Mouse (Mus musculus): Measurements from ENCODE around the gene Sstr2.
A peak's percentile ranks its signal among the peaks of the same experiment; 100 is the strongest.

Gene Sstr2

DNA sequence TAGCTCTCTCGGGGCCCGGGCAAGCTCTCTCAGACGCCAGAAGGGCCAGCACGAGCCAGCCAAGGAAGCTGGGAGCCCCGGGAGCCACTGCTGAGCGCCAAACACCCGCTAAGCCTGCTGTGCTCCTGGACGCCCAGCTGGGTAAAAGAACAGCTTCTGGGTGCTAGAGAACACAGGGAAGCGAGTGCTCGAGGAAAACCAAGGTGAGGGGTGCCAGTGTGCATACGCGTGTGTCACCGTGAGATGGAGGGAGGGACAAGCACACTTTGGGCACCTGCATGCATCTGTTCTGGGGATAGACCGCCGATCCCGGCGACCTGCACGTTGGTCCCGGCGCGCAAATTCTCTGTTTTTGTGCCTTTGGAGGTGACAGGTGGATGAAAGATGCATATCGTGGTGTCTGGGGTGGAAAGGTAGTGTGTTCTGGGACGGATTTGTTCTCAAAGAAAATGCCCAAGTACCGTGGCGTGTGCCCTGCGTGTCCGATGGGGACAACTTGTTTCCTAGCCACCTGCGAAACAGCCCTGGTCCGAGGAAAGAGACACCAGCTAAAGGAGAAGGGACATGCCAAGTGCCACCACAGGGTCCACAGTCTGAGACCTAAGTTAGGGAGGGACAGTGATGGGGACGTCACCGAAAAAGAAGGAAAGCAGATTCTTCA is 408 bp downstream of the Sstr2 start:
- DNase-seq (ENCODE audit: extremely low read depth, low read depth): no peak

DNA sequence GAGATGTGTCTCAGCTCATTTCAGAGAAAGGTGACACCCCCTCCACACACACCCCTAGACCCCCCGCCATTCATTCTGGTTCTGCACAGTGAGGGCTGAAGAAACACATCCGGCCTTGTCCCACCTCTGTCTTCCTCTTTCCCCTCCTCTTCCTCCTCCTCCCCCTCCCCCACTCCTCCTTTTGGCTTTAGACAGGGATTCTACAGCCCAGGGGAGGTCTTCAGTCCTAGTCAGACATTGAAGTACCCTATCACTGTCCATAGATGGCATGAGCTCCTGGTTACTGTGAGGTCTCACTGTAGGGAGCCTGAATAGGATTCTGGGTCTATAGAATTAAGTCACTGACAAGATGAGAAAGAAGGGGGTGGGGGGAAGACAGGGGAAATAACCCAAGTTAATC is 1.9 kb downstream of the Sstr2 start:
- DNase-seq (ENCODE audit: extremely low read depth, low read depth): no peak

DNA sequence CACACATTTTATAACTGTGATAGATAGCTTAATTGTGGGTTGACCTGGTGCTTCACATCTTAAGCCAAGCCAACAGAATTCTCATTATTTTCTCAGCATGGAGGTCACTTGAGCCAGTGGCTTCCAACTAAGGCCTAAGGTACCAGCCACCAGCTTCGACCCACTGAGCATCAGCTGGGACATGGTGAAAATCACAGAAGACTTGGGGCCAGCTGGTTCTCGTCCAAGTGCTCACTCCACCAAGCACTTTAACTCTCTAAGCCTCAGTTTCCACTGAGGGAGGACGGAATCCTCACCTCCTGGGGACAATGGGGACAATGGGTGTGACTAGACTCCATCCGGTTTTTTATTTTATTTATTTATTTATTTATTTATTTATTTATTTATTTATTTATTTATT is 2.9 kb downstream of the Sstr2 start:
- DNase-seq (ENCODE audit: extremely low read depth, low read depth): no peak

DNA sequence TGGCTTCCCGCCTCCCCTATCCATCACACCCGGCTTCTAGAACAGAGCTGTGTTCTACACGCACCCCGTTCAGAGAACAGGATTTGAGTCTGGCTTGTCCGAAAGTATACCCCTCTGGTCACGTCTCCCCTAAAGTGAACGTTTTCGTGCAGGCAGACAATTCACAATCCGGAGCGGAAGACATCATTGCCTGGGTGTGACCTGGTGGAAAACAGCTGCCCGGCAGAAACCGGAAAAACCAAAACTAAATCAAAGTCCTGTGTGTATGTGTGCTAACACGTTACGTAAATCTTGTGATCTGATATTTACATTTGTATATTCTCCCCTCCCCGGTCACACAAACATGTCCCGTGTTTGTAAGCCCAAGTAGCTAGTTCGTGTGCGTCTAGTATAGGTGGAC is 6.3 kb downstream of the Sstr2 start:
- no peak for DNase-seq (ENCODE audit: extremely low read depth, low read depth)

DNA sequence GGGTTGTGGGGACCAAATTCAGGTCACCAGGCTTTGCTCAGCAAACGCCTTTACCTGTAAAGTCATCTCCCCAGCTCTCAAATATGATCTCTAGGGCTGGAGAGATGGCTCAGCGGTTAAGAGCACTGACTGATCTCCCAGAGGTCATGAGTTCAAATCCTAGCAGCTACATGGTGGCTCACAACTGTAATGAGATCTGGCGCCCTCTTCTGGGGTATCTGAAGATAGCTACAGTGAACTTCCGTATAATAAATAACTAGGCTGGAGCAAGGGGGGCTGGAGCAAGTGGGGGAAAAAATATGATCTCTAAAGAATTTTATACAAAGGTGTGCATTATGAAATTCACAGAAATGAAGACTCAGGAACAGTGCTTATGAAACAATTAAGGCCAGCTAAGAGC is 8.6 kb downstream of the Sstr2 start:
- no peak for DNase-seq (ENCODE audit: extremely low read depth, low read depth)

DNA sequence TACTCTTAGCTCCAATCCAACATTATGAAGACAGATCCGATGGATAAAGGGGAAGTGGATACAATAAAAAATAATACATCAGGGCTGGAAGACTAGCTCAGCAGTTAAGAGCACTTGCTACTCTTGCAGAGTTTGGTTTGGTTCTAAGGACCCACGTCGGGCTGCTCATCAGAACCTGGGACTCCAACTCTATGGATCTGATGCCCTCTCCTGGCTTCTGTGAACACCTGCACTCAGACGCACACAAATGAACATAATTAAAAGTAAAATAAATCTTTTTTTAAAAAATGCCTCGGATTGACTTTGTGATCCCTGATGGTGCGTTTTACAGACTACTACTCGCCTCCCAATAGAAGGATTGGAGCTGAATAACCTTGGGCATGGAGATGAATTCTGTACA is 11.5 kb downstream of the Sstr2 start:
- no peak for DNase-seq (ENCODE audit: extremely low read depth, low read depth)

DNA sequence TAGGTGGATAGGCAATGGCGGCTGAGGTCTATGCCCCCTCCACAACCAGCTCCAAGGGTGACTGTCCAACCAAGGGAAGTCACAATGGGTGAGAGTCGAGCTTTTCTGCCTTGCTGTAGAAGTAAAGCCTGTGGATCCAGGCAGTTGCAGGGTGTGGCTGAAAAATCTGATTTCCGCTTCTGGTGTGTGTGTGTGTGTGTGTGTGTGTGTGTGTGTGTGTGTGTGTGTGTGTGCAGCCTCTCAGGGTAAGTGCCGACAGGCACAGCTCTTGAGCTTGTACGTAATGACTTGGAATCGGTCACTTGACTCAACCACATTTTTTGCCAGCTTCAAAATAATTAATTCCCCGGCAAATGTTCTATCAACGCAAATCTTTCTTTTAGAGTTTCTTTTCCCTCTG is 12.2 kb downstream of the Sstr2 start:
- no peak for DNase-seq (ENCODE audit: extremely low read depth, low read depth)

DNA sequence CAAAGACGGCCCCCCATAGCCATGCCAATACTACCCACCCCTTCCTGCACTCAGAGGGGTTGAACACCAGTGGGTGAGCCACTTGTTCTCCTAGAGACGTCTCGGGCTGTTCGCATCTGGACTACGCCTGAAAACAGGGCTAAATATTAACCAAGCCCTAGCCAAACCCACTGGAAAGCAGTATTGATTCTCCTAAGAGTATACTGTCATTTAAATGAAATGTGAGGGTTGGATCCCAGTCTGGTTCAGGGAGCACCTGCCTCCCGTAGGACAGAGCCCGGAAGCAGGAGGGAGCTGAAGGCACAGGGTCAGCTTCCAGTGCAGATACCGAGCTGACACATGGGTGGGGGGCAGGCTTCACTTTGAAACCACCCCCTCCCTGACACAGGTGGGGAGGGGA is 12.7 kb downstream of the Sstr2 start:
- DNase-seq (ENCODE audit: extremely low read depth, low read depth): no peak

DNA sequence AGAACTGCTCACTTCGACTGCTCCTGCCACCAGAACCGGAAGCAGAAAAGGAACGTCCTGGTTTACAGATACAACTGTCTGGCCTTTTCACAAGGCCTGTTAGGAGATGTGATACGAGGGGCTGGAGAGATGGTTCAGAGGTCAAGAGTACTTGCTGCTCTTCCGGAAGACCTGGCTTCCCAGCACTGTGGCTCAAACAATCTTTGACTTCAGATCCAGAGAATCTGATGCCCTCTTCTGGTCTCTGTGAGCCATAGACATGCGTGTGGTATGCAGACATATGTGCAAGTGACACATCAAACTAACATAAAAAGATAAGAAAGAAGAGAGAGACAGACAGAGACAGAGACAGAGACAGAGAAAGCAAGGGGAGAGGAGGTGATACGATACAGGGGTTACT is 13.2 kb downstream of the Sstr2 start:
- no peak for DNase-seq (ENCODE audit: extremely low read depth, low read depth)

DNA sequence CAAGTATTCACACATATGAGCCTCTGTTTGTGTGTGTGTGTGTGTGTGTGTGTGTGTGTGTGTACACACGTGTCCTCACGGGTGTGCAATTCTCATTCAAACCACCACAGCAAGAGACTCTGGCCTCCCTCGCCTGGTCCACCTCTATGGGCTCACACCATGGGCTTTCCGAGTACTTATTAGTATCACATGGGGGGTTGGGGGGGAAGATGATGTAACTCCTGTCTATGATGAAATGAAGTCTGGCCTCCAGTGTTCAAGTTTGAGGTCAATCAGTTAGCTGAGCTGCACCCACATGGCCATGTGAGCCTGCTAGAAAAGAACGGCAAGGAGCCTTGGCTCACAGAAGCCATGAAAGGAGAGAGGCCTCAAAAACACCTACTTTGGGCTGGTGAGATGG is 14.3 kb downstream of the Sstr2 start:
- no peak for DNase-seq (ENCODE audit: extremely low read depth, low read depth)

DNA sequence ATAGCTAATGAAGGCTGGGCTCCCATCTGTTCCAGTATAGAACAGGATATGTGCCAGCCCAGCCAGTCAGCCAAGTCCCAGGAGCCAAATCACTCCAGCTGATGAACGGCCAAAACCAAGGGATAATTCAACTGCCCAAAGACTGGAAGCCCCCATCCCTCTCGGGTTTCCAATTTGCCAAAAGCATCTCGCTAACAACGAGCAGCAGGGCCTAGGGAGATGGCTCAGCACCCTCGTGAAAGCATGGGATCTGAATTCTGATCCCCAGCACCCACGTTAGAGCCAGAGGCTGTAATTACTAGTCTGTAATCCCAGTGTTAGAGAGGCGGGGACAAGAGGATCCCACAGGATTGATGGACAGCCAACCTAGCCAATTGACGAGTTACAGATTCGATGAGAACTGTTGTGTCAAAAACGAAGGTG is 15.6 kb downstream of the Sstr2 start:
- no peak for DNase-seq (ENCODE audit: extremely low read depth, low read depth)

DNA sequence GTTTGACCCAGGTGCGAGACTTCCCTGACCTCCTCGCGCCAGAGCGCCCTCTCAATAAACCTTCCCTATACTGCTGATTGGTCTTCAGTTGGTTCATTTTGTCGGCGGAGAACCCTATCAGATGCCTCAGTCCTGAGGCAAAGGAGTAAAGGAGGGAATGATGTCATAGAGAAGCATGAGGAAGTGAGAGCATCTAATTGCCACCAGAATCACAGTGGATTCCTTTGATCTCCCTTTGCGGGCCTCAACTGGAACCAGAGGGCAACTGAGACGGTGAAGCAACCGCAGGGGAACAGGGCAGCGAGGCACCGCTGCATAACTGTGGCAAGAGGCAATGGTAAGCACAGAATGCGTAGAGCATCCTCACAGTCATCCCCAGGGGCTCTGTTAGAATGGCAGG is 19.5 kb downstream of the Sstr2 start:
- DNase-seq (ENCODE audit: extremely low read depth, low read depth): no peak

DNA sequence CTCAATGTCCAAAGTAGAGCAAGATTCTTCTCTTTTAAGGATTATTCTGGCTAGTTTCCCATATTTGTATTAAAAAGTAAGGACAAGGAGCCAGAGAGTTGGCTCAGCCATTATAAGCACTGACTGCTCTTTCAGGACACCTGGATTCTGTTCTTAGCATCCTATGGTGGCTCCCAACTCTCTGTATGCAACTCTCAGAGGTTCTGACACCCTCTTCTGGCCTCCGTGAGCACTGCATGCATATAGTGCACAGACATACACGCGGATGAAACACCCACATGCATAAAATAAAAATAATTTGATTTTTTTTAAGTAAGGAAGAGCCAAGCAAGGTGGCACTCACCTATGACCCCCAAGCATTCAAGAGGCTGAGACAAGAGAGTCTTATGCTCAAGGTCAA is 26.0 kb downstream of the Sstr2 start:
- no peak for DNase-seq (ENCODE audit: extremely low read depth, low read depth)

DNA sequence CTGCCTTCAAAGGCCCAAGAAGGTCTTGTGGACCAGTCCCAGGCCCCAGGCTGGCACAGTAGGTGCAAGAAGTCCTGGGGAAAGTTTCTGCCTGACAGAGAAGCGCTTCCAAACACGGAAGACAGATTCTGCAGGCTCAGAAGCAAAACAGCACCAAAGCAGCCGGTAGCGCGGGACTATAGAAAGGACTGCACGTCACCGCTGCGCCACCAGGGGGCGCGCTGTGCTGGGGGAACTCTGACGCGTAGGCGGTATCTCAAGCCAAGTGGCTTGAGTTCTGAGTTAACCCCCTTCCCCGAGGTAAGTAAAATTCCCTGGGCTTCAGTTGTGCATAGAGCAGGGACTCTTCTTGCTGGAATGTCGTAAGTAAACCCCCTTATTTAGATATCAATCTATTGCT is 29.0 kb downstream of the Sstr2 start:
- DNase-seq (ENCODE audit: extremely low read depth, low read depth): peak; percentile 63

DNA sequence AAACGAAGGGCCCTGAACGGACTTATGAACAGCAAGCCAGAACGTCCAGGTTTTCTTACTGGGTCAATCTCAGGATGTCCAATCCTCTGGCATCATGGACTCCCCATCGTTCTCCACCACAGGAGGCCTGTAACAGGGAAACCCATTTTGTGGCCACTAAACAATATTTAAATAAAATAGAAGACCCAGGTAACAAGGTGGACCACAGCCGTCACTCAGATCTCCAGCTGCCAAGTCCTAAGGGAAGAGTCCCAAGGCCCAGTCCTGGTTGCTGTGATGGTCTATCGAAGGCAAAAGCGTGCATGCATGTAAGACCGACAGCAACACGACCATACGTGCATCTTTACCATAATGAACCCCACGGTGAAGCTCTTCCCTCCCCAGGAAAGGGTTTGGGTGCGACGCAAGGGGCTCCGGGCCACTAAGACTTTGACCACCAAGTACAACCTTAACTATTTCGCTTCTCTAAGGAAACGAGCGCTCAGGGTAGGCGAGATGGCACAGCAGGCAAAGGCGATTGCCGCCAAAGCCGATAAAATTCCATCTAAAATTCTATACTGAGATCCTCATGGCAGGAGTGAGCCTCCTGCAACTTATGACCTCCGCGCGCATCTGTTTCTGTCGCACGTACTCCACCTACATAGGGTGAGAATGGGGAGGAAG is 29.7 kb downstream of the Sstr2 start, which contains the start of gene Cog1:
Cog1 (plus strand) TSS at position 480 of the 663 bp plus-strand sequence.
- no peak for DNase-seq (ENCODE audit: extremely low read depth, low read depth)

DNA sequence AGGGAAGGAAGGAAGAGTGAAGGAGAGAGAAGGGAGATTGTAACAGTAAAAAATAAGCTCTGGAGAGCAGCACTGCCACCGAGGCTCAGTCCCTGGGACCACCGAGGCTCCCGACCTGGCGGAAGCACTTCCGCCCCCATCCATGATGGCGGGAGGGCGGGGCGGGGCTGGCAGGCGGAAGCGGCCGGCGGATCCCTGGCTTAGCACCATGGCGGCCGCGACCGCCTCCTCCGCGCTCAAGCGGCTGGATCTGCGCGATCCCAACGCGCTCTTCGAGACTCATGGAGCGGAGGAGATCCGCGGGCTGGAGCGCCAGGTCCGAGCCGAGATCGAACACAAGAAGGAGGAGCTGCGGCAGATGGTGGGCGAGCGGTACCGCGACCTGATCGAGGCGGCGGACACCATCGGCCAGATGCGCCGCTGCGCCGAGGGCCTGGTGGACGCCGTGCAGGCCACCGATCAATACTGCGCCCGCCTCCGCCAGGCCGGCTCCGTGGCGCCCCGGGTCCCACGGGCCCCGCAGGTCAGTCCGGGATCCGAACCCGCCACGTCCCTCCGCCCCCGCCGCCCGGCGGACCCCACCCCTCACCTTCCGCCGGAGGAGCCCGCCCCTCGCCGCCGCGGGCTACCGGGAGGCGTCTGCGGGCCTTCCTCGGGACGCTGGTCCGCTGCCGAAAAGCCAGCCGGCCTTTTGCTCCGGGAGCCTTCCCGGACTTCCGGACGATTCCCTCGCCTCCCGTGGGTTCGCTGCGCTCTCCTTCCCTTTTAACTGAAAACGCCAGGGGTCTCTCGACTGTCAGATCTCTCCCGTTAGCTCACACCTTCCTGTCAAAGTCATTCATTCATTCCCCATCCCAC is 30.4 kb downstream of the Sstr2 start, which contains the start of gene Slc39a11:
Slc39a11 (minus strand) TSS at position 727 of the 858 bp plus-strand sequence.
- DNase-seq (ENCODE audit: extremely low read depth, low read depth): peak; percentile 31

DNA sequence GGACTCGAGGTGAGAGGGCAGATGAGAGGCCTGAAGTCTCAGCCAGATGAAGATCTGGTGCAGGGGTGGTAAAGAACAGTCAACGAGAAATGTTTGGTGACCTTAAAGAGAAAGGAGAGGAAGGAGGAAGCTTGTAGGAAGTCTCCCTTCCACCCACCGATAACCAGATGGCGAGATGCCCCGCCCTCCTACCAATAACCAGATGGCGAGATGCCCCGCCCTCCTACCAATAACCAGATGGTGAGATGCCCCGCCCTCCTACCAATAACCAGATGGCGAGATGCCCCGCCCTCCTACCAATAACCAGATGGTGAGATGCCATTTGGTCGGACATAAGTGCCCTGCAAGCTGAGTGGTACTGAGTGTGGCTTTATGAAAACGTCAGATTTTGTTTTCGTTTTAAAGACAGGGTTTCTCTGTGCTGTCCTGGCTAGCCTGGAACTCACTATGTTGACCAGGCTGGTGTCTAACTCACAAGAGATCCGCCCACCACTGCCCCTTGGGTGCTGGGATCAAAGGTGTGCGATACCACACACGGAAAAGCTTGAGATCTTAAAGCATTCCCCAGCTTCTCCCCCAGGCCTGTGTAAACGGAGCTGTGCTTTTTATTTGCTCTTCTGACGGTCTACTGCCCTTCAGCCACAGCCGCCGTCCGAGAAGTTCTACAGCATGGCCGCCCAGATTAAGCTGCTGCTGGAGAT is 32.2 kb downstream of the Sstr2 start:
- no peak for DNase-seq (ENCODE audit: extremely low read depth, low read depth)

DNA sequence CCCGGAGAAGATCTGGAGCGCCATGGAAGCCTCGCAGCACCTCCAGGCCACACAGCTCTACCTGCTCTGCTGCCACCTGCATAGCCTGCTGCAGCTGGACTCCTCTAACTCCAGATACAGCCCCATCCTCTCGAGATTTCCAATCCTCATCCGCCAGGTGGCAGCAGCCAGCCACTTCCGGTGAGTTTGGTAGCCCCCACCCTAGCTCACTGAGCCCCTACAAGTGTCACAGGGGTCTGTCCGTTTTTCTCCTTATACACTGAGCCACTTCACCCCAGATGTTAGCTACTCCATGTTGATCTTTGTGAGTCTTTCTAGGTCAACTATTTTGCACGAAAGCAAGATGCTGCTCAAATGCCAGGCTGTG is 32.7 kb downstream of the Sstr2 start:
- DNase-seq (ENCODE audit: extremely low read depth, low read depth): no peak

DNA sequence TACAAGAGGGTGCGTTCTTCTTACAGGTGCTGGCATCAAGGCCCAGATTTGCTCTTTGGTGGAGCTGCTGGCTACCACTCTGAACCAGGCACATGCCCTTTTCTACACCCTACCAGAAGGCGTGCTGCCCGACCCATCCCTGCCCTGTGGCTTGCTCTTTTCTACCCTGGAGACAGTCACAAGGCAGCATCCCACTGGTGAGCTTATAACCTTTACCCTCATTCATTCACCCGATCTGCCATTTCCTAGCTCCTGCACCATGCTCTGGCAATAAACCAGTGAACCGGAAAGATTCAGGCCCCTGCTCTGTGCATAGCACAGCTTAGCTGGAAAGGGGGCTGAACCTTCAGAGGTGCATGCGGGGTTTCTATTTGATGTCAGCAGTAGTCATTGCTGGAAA is 33.4 kb downstream of the Sstr2 start:
- DNase-seq (ENCODE audit: extremely low read depth, low read depth): no peak

DNA sequence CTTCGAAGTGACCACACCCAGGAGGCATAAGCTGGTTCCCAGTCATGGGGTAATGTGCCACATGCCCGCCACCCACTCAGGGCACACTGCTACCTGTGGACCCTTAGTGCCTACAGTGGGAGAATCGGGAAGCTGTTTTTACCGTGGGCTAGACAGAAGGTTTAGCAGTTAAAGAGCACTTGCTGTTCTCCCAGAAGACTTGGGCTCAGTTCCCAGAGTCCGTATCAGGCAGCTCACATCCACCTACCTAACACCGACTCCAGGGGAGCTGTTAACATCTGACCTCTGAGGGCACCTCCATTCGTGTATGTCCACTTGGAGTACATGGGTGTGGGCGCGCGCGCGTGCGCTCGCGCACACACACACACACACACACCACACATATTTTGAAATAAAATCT is 35.0 kb downstream of the Sstr2 start:
- DNase-seq (ENCODE audit: extremely low read depth, low read depth): no peak

DNA sequence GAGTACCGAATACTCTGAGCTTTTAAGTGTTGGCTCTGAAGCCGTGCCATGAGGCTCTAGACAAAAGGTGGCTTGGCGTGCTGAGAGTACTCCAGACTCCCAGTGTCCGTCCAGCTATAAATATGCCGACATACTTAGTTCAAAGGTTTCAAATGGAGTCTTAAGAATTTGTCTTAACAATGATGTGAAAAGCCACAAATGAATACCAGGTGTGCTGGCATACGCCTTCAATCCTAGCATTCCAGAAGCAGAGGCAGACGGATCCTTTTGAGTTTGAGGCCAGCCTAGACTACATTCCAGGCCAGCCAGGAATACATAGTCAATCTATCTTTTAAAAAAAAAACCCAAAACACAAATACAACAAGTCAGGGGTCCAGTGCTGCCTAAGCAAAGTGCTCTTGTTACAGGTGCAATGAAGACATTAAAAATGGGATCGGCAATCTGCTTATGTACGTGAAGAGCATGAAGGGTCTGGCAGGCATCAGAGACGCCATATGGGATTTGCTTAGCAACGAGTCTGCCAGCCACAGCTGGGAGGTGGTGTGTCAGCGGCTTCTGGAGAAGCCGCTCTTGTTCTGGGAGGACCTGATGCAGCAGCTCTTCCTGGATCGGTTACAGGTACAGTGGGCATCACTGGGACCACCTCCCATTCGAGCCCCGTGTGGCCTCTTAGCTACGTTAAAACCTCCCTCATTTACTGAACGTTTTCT is 35.6 kb downstream of the Sstr2 start:
- no peak for DNase-seq (ENCODE audit: extremely low read depth, low read depth)
